Mouse (Mus musculus) myocyte (in vitro differentiated cells): ENCODE data around the gene Gnb4.

Source experiments
- POLR2A ChIP-seq: IDR thresholded peaks from one replicate; pipeline ENCODE4 v1.6.1; 2011; ENCODE audit warnings: low read depth, mild to moderate bottlenecking, control low read depth, moderate library complexity; ENCODE audit not compliant: insufficient read length
- POLR2AphosphoS2 ChIP-seq: IDR thresholded peaks from one replicate; pipeline ENCODE4 v1.6.1; 2011; ENCODE audit warnings: low read depth, control low read depth; ENCODE audit not compliant: insufficient read length

DNA sequence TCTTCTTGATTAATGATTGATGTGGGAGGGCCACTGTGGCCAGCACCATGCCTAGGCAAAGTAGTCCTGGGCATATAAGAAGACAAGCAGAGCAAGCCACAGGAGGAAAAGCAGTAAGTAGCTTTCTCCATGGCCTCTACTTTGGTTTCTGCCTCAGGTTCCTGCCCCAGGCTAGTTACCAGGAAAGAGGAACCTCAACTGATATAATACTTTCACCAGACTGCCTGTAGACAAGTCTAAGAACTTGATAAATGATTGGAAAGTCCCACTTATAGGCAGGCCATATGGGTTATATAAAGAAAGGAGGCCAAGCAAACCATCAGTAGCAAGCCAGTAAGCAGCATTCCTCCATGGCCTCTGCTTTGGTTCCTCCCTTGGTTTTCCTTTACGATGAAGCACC, 5.3 kb upstream of the Gnb4 start:
- no peak for TF ChIP-seq POLR2A
- TF ChIP-seq POLR2AphosphoS2 = no peak
